Mouse (Mus musculus) intestine, postnatal 0 days (tissue): ENCODE results near the gene Olfr222. TPM values are rescaled to one million over a fixed set of nuclear protein-coding genes. Genes with fewer than 3 reads are reported as not detected.
A peak's percentile ranks its signal among the peaks of the same experiment; 100 is the strongest.

Experiments used
- ATAC-seq: fragments of 200-750 bp; cut with Nextera tagmentation; 2 replicates; pipeline ENCODE4 v1.8.0; 2017; ENCODE audit warnings: mild to moderate bottlenecking, moderate TSS enrichment, moderate library complexity
- H3K27ac ChIP-seq: fragments of 300-500 bp; sonication (generic); 2 replicates; pipeline ENCODE4 v1.5.1; 2014; ENCODE audit warnings: mild to moderate bottlenecking, low read depth, low read length, moderate library complexity
- H3K27me3 ChIP-seq: fragments of 300-500 bp; sonication (generic); replicated peaks from 2 replicates; pipeline ENCODE4 v1.6.1; 2014; ENCODE audit warnings: low read length, mixed read lengths; ENCODE audit not compliant: control insufficient read depth, insufficient read depth
- H3K36me3 ChIP-seq: fragments of 300-500 bp; sonication (generic); 2 replicates; pipeline ENCODE4 v1.6.1; 2014; ENCODE audit warnings: mild to moderate bottlenecking, moderate library complexity; ENCODE audit not compliant: control insufficient read depth, insufficient read depth
- H3K4me1 ChIP-seq: fragments of 300-500 bp; sonication (generic); replicated peaks from 2 replicates; pipeline ENCODE4 v1.6.1; 2014; ENCODE audit warnings: antibody characterized with exemption, low read length, mixed read lengths; ENCODE audit not compliant: control insufficient read depth, insufficient read depth
- H3K4me2 ChIP-seq: fragments of 300-500 bp; sonication (generic); replicated peaks from 2 replicates; pipeline ENCODE4 v1.6.1; 2014; ENCODE audit warnings: low read depth, mild to moderate bottlenecking, moderate library complexity
- H3K4me3 ChIP-seq: fragments of 300-500 bp; sonication (generic); 2 replicates; pipeline ENCODE4 v1.5.1; 2014; ENCODE audit warnings: low read depth, low read length
- H3K9ac ChIP-seq: fragments of 300-500 bp; sonication (generic); 2 replicates; pipeline ENCODE4 v1.6.1; 2014; ENCODE audit warnings: mild to moderate bottlenecking, low read depth, low read length
- H3K9me3 ChIP-seq: fragments of 300-500 bp; sonication (generic); 2 replicates; pipeline ENCODE4 v1.6.1; 2016; ENCODE audit warnings: mixed run types; ENCODE audit not compliant: control insufficient read depth
- CTCF ChIP-seq: sonication (generic); IDR thresholded peaks from 2 replicates; pipeline ENCODE4 v1.5.1; 2016; ENCODE audit warnings: low read depth, mild to moderate bottlenecking, control low read depth, antibody characterized with exemption, moderate library complexity
- WGBS: fragments of 180-500 bp; shearing (Covaris S2); extraction: QIAGEN DNeasy Blood & Tissue Kit; methylation state at CpG from one replicate; pipeline ENCODE4 v1.1.7; 2014; 5-methylcytosine and 5-hydroxymethylcytosine counted together
- polyA plus RNA-seq: library from polyadenylated mRNA; unstranded; fragments of >200 nt; fragmentation: Nextera tagmentation; extraction: Ambion mirVana; gene quantifications from 2 replicates; pipeline ENCODE4 v1.2.1, GENCODE M21; 2015

Gene Olfr222
- polyA plus RNA-seq, 1 experiment from 2014 or later: not detected

- Histone ChIP-seq H3K4me1 (no peaks in the 10 kb centered on the region), H3K27me3 (no peaks in the 10 kb centered on the region), H3K4me3 (no peak overlapping the region), H3K9me3 (no peaks in the 10 kb centered on the region), H3K36me3 (no peaks in the 10 kb centered on the region), H3K27ac (no peak overlapping the region), H3K9ac (no peak overlapping the region), H3K4me2 (no peak overlapping the region)
- no peak for ATAC-seq
- 73% methylated on average over 16 of the region's 16 CpGs for WGBS
- peak; percentile 60 for TF ChIP-seq CTCF
These were observed 38.6 kb downstream of the Olfr222 start for GRCm38 (mm10) chr11:59537218-59538130.

GRCm38 (mm10) chr11:59531562-59531961 lies 44.5 kb downstream of the Olfr222 start:
- Histone ChIP-seq H3K9me3 (no peaks in the 10 kb centered on the region), H3K4me1 (no peaks in the 10 kb centered on the region), H3K4me2 (no peak overlapping the region), H3K27ac (no peak overlapping the region), H3K27me3 (no peaks in the 10 kb centered on the region), H3K4me3 (no peak overlapping the region), H3K9ac (no peak overlapping the region), H3K36me3 (no peaks in the 10 kb centered on the region)
- 74% methylated on average over 5 of the region's 5 CpGs for WGBS
- no peak for TF ChIP-seq CTCF
- no peak for ATAC-seq

GRCm38 (mm10) chr11:59530870-59531535 lies 45.0 kb downstream of the Olfr222 start:
- Histone ChIP-seq H3K4me3 (no peak overlapping the region), H3K9me3 (no peaks in the 10 kb centered on the region), H3K27ac (no peak overlapping the region), H3K36me3 (no peaks in the 10 kb centered on the region), H3K4me2 (no peak overlapping the region), H3K4me1 (no peaks in the 10 kb centered on the region), H3K27me3 (no peaks in the 10 kb centered on the region), H3K9ac (no peak overlapping the region)
- no peak for ATAC-seq
- no peak for TF ChIP-seq CTCF
- WGBS: 69% methylated on average over 6 of the region's 6 CpGs

GRCm38 (mm10) chr11:59530221-59530620 lies 45.8 kb downstream of the Olfr222 start:
- ATAC-seq: no peak
- Histone ChIP-seq H3K4me3 (no peak overlapping the region), H3K27ac (no peak overlapping the region), H3K4me1 (no peaks in the 10 kb centered on the region), H3K9ac (no peak overlapping the region), H3K36me3 (no peaks in the 10 kb centered on the region), H3K27me3 (no peaks in the 10 kb centered on the region), H3K4me2 (no peak overlapping the region), H3K9me3 (no peaks in the 10 kb centered on the region)
- 70% methylated on average over 5 of the region's 5 CpGs for WGBS
- no peak for TF ChIP-seq CTCF

GRCm38 (mm10) chr11:59526472-59527080 lies 49.5 kb downstream of the Olfr222 start, which contains the start of gene Zkscan17:
Gene Zkscan17, minus strand, starts transcription at chr11:59526751.
- WGBS: 44% methylated on average over 8 of the region's 8 CpGs
- Histone ChIP-seq H3K36me3 (no peaks in the 10 kb centered on the region), H3K4me2 (no peak within 1 kb of the TSS), H3K27ac (no peak within 1 kb of the TSS), H3K27me3 (no peaks in the 10 kb centered on the region), H3K4me1 (no peaks in the 10 kb centered on the region), H3K9ac (no peak within 1 kb of the TSS), H3K9me3 (no peaks in the 10 kb centered on the region), H3K4me3 (no peak within 1 kb of the TSS)
- TF ChIP-seq CTCF: peak; percentile 54
- no peak for ATAC-seq

- Histone ChIP-seq H3K36me3 (no peaks in the 10 kb centered on the region), H3K4me2 (no peak overlapping the region), H3K4me3 (no peak overlapping the region), H3K27ac (no peak overlapping the region), H3K27me3 (no peaks in the 10 kb centered on the region), H3K9ac (no peak overlapping the region), H3K9me3 (no peaks in the 10 kb centered on the region), H3K4me1 (no peaks in the 10 kb centered on the region)
- WGBS: 9% methylated on average over 10 of the region's 10 CpGs
- peak; percentile 93 for TF ChIP-seq CTCF
- no peak for ATAC-seq
These were observed 50.8 kb downstream of the Olfr222 start for GRCm38 (mm10) chr11:59525237-59525636.
